18 mouse cellular contexts compared by ENCODE assay signal in genomic region chr5:122873573-122873972, GRCm38 (mm10).
DNase-seq lines count a peak whose midpoint lies in the region; ATAC-seq lines count a peak whose summit lies in the region.
"Had no signal": no experiment of that assay in that cellular context is flagged by ENCODE, and none has a peak within 500 bp of the region (broad histone marks: within the 10 kb centered on the region; RNA-seq: fewer than 3 reads in every experiment).

No protein-coding gene starts in this region.

- DNase-seq in cerebellum, postnatal 4 days (ENCODE audit: low spot score in 2 of 2), result no peak
- DNase-seq in brain, adult 2 months (ENCODE audit: low read depth, low spot score), result peak; percentile 93
- DNase-seq in cerebellum, adult 9-10 months, result peak; percentile 89
- DNase-seq in fat pad, adult 2 months (ENCODE audit: extremely low read depth, low read depth, low spot score), result peak; percentile 90
- DNase-seq in embryo, embryonic 10.5 days (ENCODE audit: low spot score), result no peak
- DNase-seq in urinary bladder, postnatal 14 days (ENCODE audit: low spot score), result no peak
- DNase-seq in thymus, postnatal 10 days (ENCODE audit: low spot score in 2 of 2), result no peak
- DNase-seq: adrenal gland, postnatal 14 days; gastrocnemius, adult 2 months; kidney, postnatal 25 days; layer of hippocampus, postnatal 36 days; liver, embryonic 13.5 days; lung, adult 2 months; thymus, postnatal 36 days had no signal

- ATAC-seq in cerebellum, adult (ENCODE audit: insufficient number of reproducible peaks, low FRiP score, low TSS enrichment), result peak; percentile 72; the same call in 1 of the 2 replicates
- ATAC-seq: forebrain, embryonic 13.5 days; hindbrain, postnatal 0 days; intestine, postnatal 0 days had no signal

Comparison
In these comparisons a context has a peak if more than half of its experiments do, and no peak if none do; other contexts are left out.
1. DNase-seq: peak in brain, adult 2 months (single experiment), cerebellum, adult 9-10 months (single experiment) and fat pad, adult 2 months (single experiment); none in cerebellum, postnatal 4 days (0 of 2), embryo, embryonic 10.5 days (single experiment), urinary bladder, postnatal 14 days (single experiment) and thymus, postnatal 10 days (0 of 2).